Mouse (Mus musculus): ENCODE data around the gene Zbtb20. TPM values are rescaled to one million over a fixed set of nuclear protein-coding genes. Genes with fewer than 3 reads are reported as not detected.

The Zbtb20 gene
- polyA plus RNA-seq, 1 experiment from 2014 or later, result 53.9 TPM

GRCm38 (mm10) chr16:43590704-43591493, 715.2 kb downstream of the Zbtb20 start:
- 80% methylated on average over 7 of the region's 7 CpGs for WGBS
- no peak overlapping the region for H3K27ac ChIP-seq (replicated peaks)
- no peak for ATAC-seq (ENCODE audit: low FRiP score)
- no peak overlapping the region for H3K4me2 ChIP-seq
- H3K9me3 ChIP-seq (replicated peaks), result no peaks in the 10 kb centered on the region
- H3K36me3 ChIP-seq, result no peaks in the 10 kb centered on the region
- H3K4me3 ChIP-seq (replicated peaks), result no peak overlapping the region
- H3K4me1 ChIP-seq, result 0 out of 2 replicates have a peak, but pooled peaks cover 6% of the 10 kb centered on the region
- H3K27me3 ChIP-seq (replicated peaks), result no peaks in the 10 kb centered on the region
- no peak overlapping the region for H3K9ac ChIP-seq (replicated peaks)

- 0 out of 2 replicates have a peak, but pooled peaks cover 6% of the 10 kb centered on the region for H3K4me1 ChIP-seq
- H3K36me3 ChIP-seq, result no peaks in the 10 kb centered on the region
- H3K4me2 ChIP-seq, result no peak overlapping the region
- no peaks in the 10 kb centered on the region for H3K27me3 ChIP-seq (replicated peaks)
- H3K9me3 ChIP-seq (replicated peaks), result no peaks in the 10 kb centered on the region
- no peak overlapping the region for H3K9ac ChIP-seq (replicated peaks)
- no peak for ATAC-seq (ENCODE audit: low FRiP score)
- no peak overlapping the region for H3K4me3 ChIP-seq (replicated peaks)
- no peak overlapping the region for H3K27ac ChIP-seq (replicated peaks)
- WGBS, result 78% methylated on average over 5 of the region's 5 CpGs
These were observed 716.4 kb downstream of the Zbtb20 start for GRCm38 (mm10) chr16:43592062-43592461.

GRCm38 (mm10) chr16:43592801-43593200, 717.1 kb downstream of the Zbtb20 start:
- Histone ChIP-seq H3K9ac (replicated peaks) (no peak overlapping the region), H3K4me2 (no peak overlapping the region), H3K27me3 (replicated peaks) (no peaks in the 10 kb centered on the region), H3K27ac (replicated peaks) (no peak overlapping the region), H3K4me3 (replicated peaks) (no peak overlapping the region), H3K9me3 (replicated peaks) (no peaks in the 10 kb centered on the region), H3K4me1 (0 out of 2 replicates have a peak, but pooled peaks cover 6% of the 10 kb centered on the region), H3K36me3 (no peaks in the 10 kb centered on the region)
- no peak for ATAC-seq (ENCODE audit: low FRiP score)
- WGBS, result 2% methylated on average over 1 of the region's 1 CpGs

- ATAC-seq (ENCODE audit: low FRiP score), result no peak
- no peaks in the 10 kb centered on the region for H3K4me1 ChIP-seq
- H3K36me3 ChIP-seq, result no peaks in the 10 kb centered on the region
- no peak overlapping the region for H3K9ac ChIP-seq (replicated peaks)
- no peaks in the 10 kb centered on the region for H3K27me3 ChIP-seq (replicated peaks)
- H3K9me3 ChIP-seq (replicated peaks), result no peaks in the 10 kb centered on the region
- H3K27ac ChIP-seq (replicated peaks), result no peak overlapping the region
- no peak overlapping the region for H3K4me2 ChIP-seq
- H3K4me3 ChIP-seq (replicated peaks), result no peak overlapping the region
- 81% methylated on average over 7 of the region's 7 CpGs for WGBS
These were observed 721.8 kb downstream of the Zbtb20 start for GRCm38 (mm10) chr16:43597375-43598060.

GRCm38 (mm10) chr16:43599707-43600106, 724.0 kb downstream of the Zbtb20 start:
- Histone ChIP-seq H3K4me2 (no peak overlapping the region), H3K9me3 (replicated peaks) (no peaks in the 10 kb centered on the region)
- 80% methylated on average over 2 of the region's 2 CpGs for WGBS

GRCm38 (mm10) chr16:43602573-43602972, 726.9 kb downstream of the Zbtb20 start:
- Histone ChIP-seq H3K36me3 (peaks cover 7% of the 10 kb centered on the region), H3K27me3 (replicated peaks) (no peaks in the 10 kb centered on the region), H3K4me3 (replicated peaks) (no peak overlapping the region), H3K4me1 (peaks cover 8% of the 10 kb centered on the region), H3K4me2 (no peak overlapping the region), H3K27ac (replicated peaks) (no peak overlapping the region), H3K9ac (replicated peaks) (no peak overlapping the region), H3K9me3 (replicated peaks) (no peaks in the 10 kb centered on the region)
- WGBS, result 82% methylated on average over 4 of the region's 4 CpGs
- no peak for ATAC-seq (ENCODE audit: low FRiP score)

More at GRCm38 (mm10) chr16:43599707-43600106, 724.0 kb downstream of the Zbtb20 start:
- no peak overlapping the region for H3K27ac ChIP-seq (replicated peaks)
- no peak for ATAC-seq (ENCODE audit: low FRiP score)
- no peaks in the 10 kb centered on the region for H3K27me3 ChIP-seq (replicated peaks)
- H3K4me1 ChIP-seq, result peaks cover 8% of the 10 kb centered on the region
- no peak overlapping the region for H3K4me3 ChIP-seq (replicated peaks)
- H3K9ac ChIP-seq (replicated peaks), result no peak overlapping the region
- no peaks in the 10 kb centered on the region for H3K36me3 ChIP-seq

- H3K27me3 ChIP-seq (replicated peaks), result no peaks in the 10 kb centered on the region
- no peak overlapping the region for H3K4me3 ChIP-seq (replicated peaks)
- no peak overlapping the region for H3K9ac ChIP-seq (replicated peaks)
- H3K36me3 ChIP-seq, result peaks cover 13% of the 10 kb centered on the region
- H3K27ac ChIP-seq (replicated peaks), result peak overlapping the region; percentile 73
- 3% methylated on average over 9 of the region's 9 CpGs for WGBS
- peak; percentile 31; the same call in 1 of the 2 replicates for ATAC-seq (ENCODE audit: low FRiP score)
- peak overlapping the region; percentile 28; the same call in 1 of the 2 replicates for H3K4me2 ChIP-seq
- H3K4me1 ChIP-seq, result peaks cover 8% of the 10 kb centered on the region
- no peaks in the 10 kb centered on the region for H3K9me3 ChIP-seq (replicated peaks)
These were observed 728.0 kb downstream of the Zbtb20 start for GRCm38 (mm10) chr16:43603591-43604141.

- H3K9me3 ChIP-seq (replicated peaks), result no peaks in the 10 kb centered on the region
- no peak overlapping the region for H3K9ac ChIP-seq (replicated peaks)
- H3K4me2 ChIP-seq, result no peak overlapping the region
- no peak overlapping the region for H3K4me3 ChIP-seq (replicated peaks)
- no peaks in the 10 kb centered on the region for H3K27me3 ChIP-seq (replicated peaks)
- H3K27ac ChIP-seq (replicated peaks), result peak overlapping the region; percentile 60; the same call in 1 of the 2 replicates
- peaks cover 8% of the 10 kb centered on the region for H3K4me1 ChIP-seq
- peaks cover 19% of the 10 kb centered on the region for H3K36me3 ChIP-seq
- ATAC-seq (ENCODE audit: low FRiP score), result no peak
- WGBS, result 20% methylated on average over 4 of the region's 4 CpGs
These were observed 728.8 kb downstream of the Zbtb20 start for GRCm38 (mm10) chr16:43604399-43605013.

- peaks cover 32% of the 10 kb centered on the region for H3K36me3 ChIP-seq
- H3K9me3 ChIP-seq (replicated peaks), result no peaks in the 10 kb centered on the region
- H3K4me3 ChIP-seq (replicated peaks), result no peak overlapping the region
- H3K4me1 ChIP-seq, result peaks cover 8% of the 10 kb centered on the region
- H3K27me3 ChIP-seq (replicated peaks), result no peaks in the 10 kb centered on the region
- no peak overlapping the region for H3K9ac ChIP-seq (replicated peaks)
- H3K27ac ChIP-seq (replicated peaks), result no peak overlapping the region
- H3K4me2 ChIP-seq, result no peak overlapping the region
- ATAC-seq (ENCODE audit: low FRiP score), result no peak
These were observed 731.4 kb downstream of the Zbtb20 start for GRCm38 (mm10) chr16:43607086-43607485.

- H3K4me2 ChIP-seq, result no peak overlapping the region
- H3K4me1 ChIP-seq, result peaks cover 8% of the 10 kb centered on the region
- no peaks in the 10 kb centered on the region for H3K9me3 ChIP-seq (replicated peaks)
- no peak for ATAC-seq (ENCODE audit: low FRiP score)
- no peak overlapping the region for H3K27ac ChIP-seq (replicated peaks)
- H3K9ac ChIP-seq (replicated peaks), result no peak overlapping the region
- H3K36me3 ChIP-seq, result peaks cover 38% of the 10 kb centered on the region
- H3K27me3 ChIP-seq (replicated peaks), result no peaks in the 10 kb centered on the region
- no peak overlapping the region for H3K4me3 ChIP-seq (replicated peaks)
These were observed 732.4 kb downstream of the Zbtb20 start for GRCm38 (mm10) chr16:43608066-43608465.

GRCm38 (mm10) chr16:43610375-43610774, 734.7 kb downstream of the Zbtb20 start:
- no peaks in the 10 kb centered on the region for H3K4me1 ChIP-seq
- H3K27me3 ChIP-seq (replicated peaks), result no peaks in the 10 kb centered on the region
- no peak overlapping the region for H3K4me2 ChIP-seq
- no peak overlapping the region for H3K9ac ChIP-seq (replicated peaks)
- no peaks in the 10 kb centered on the region for H3K9me3 ChIP-seq (replicated peaks)
- WGBS, result 93% methylated on average over 10 of the region's 10 CpGs
- no peak for ATAC-seq (ENCODE audit: low FRiP score)
- H3K36me3 ChIP-seq, result peaks cover 38% of the 10 kb centered on the region
- H3K4me3 ChIP-seq (replicated peaks), result no peak overlapping the region
- no peak overlapping the region for H3K27ac ChIP-seq (replicated peaks)

Measured in neural tube, embryonic 15.5 days (tissue).